Mouse (Mus musculus): Measurements from ENCODE around the gene Tnfsf4.

DNA sequence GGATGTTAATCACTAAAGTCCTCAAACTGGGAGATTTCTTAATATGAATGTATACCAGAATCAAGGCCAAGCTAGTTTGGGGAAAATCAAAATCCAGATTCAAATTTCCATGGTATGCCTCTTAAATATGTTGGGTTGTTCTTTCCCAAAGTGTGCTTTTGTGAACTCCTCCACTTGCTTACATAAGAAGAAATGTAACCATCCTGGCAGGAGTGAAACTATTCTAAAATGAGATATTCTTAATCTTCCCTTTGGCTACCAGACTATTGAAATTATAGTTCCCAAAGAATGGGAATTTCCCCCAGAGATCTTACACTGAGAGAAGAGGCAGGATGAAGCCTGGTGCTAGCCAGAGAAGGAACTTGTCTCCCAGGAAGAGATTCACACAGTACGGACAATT is 57.0 kb downstream of the Tnfsf4 start:
- TF ChIP-seq POLR2A (IDR thresholded peaks at IDR 0.05; ENCODE audit: borderline replicate concordance, control insufficient read depth, low read depth, low read length) (no peak), CTCF (IDR thresholded peaks at IDR 0.05; ENCODE audit: control insufficient read depth, insufficient read depth, low read length) (no peak)

Data from bone marrow, adult 2 months (tissue).